Mouse (Mus musculus) kidney, postnatal 14 days (tissue): ENCODE data around the gene Gm10198.

Experiments
- DNase-seq: peaks from one replicate; pipeline ENCODE4 v3.0.0; 2022; ENCODE audit warnings: mixed read lengths

Gm10198 gene

GRCm38 (mm10) chr13:111592485-111592884 lies at the start of gene Gm10198:
TSS of gene Gm10198 (plus strand) at chr13:111592785.
- DNase-seq: no peak

DNA sequence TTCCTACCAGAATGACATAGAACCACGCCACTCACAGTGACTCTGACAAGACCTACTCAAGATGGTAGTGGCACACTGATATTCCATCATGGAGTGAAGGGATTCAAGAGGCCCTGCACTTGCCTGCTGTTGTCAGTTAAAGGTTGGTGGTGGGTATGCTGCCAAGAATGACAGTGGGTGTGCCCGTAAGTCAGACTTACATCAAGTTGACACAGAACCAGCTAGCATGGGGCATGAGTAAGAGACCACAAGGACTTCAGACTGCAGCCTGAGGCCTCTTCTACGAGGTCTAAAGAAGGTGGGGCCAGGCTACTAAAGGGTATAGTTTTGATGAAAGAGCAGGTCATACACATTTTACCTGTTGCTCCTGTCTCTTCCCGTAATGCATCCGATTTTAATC lies 47.3 kb upstream of the Gm10198 start:
- DNase-seq: no peak

DNA sequence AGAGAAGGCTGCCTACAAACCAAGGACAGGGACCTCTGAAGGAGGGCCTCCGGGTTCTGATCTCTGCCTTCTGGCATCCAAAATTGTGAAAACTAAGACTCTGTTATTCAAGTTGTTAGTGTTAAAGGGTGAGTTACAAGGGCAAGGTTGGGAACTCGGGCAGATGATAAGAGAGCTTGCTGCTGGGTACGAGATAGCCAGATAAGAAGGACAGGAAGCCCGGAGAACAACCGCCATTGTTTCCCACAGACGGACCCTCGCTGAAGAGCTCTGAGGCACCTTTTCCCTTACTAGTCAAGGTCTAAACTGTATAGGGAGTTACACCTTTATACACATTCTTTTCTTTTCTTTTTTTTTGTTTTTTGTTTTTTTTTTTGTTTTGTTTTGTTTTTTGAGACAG lies 39.8 kb upstream of the Gm10198 start:
- no peak for DNase-seq

- DNase-seq: no peak
Observed at GRCm38 (mm10) chr13:111553182-111553581, 39.4 kb upstream of the Gm10198 start.

GRCm38 (mm10) chr13:111553941-111554340 lies 38.6 kb upstream of the Gm10198 start:
- no peak for DNase-seq

GRCm38 (mm10) chr13:111555333-111555732 lies 37.3 kb upstream of the Gm10198 start:
- DNase-seq: peak; percentile 5

- DNase-seq: no peak
Observed at GRCm38 (mm10) chr13:111556375-111556774, 36.2 kb upstream of the Gm10198 start.

- DNase-seq: no peak
Observed at GRCm38 (mm10) chr13:111560152-111560551, 32.4 kb upstream of the Gm10198 start.

GRCm38 (mm10) chr13:111562595-111562994 lies 30.0 kb upstream of the Gm10198 start:
- no peak for DNase-seq

- peak; percentile 12 for DNase-seq
Observed at GRCm38 (mm10) chr13:111574196-111574595, 18.4 kb upstream of the Gm10198 start.

DNA sequence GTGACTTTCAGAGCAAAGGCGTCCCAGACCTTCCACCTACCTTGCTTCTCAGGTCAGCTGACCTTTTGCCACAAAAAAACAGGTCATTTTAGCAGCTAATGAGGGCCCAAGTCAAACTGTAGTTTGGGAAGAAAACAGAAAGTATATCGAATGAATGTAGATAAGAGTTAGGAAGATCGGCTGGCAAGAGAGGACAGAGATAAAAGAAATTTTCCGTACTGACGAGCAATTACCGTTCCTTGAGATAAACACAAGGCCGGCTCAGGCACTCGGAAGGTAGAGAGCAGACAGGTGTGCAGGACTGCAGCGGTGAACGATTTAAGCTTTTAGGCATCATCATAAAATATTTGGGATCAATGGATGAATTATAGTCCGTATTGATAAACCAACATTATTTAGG lies 15.4 kb upstream of the Gm10198 start:
- no peak for DNase-seq

DNA sequence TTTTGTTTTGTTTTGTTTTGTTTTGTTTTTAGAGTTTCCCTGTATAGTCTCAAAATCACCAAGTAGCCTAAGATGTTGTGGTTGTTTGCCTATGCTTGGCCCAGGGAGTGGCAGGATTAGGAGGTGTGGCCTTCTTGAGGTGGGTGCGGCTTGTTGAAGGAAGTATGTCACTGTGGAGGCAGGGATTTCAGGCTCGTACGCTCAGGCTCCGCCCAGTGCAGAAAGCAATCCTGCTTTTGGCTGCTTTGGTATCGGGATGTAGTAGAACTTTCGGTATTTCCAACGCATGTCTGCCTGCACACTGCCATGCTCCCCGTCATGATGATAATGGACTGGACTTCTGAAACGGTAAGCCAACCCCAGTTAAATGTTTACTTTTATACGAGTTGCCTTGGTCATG lies 12.5 kb upstream of the Gm10198 start:
- no peak for DNase-seq

DNA sequence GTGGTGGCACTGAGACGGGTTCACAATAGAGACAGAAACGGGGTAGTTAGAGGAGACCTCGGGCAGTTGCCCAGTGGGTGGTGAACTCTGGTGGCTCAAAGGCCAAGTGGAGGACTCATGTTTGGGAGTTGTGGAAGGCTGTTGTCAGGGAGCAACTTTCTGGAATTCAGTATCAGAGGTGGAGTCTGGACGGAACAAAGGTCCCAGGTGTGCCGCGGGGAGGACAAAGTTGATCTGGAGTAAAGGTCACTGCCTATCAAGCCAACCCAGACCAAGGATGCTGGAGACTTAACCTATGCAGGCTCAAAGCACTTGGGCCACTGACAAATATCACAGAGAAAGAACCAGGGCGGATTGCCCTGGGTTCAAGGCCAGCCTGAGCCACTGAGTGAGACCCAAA lies 5.5 kb downstream of the Gm10198 start:
- no peak for DNase-seq

DNA sequence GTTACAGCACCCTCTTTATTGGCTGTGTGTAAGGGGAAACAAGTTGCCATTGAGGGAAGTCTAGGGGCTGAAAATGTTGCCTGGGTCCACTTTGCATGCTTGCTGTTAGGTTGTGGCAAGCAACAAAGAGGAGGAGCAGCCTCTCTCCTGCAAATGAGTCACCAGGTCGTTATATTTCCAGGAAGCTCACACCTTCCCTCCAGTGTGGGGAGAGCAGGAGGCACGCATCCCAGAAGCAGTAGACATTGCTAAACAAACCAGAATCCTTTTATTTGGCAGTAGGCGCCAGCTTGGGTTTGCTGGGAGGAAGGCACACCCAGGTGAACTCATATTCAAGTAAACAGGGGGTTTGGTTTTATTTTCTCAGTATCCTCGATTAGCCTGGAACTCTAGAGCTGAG lies 8.8 kb downstream of the Gm10198 start:
- no peak for DNase-seq

- no peak for DNase-seq
Observed at GRCm38 (mm10) chr13:111604826-111605225, 12.2 kb downstream of the Gm10198 start.

DNA sequence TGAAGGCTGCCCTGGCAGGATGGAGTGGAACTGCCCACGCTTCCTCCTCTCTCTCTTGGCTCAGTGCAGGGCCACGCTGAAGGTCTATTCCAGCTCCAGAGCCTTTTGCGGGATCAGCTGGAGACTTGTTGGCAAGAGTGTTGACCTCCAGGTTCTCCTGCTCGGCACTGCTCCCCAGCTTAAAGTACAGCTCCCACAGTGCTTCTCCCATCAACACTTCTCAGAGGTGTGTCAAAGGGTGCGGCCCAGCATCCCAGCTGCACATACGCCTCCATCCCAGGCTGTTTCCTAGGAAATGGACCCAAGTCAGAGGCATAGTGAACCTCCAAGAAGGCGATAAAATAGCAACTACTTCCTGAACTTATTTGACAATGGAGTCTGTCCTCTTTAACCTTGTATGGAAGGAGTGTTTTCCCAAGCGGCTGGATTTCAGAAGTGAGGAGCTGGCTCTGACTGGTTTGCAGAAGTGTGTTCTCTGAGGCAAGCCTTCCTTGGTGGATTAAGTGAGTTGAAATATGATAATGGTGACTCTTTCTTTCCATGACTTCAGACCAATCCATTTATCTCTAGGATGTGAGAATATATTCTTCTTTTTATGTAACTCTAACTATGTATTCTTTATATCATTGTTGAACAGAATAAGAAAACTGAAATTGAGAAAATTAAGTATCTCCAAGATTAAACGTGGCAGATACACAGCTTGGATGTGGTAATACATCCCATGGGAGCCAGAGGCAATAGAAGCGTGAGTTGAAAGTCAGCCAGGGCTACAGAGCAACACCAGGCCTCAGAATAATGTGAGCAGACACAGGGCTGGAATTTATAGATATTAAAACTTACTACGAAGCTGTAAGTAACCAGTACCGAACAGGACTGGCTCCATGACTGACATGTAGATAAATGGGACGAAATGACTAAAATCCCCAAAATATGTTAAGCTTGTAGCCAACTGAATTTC lies 23.9 kb downstream of the Gm10198 start:
- DNase-seq: no peak

DNA sequence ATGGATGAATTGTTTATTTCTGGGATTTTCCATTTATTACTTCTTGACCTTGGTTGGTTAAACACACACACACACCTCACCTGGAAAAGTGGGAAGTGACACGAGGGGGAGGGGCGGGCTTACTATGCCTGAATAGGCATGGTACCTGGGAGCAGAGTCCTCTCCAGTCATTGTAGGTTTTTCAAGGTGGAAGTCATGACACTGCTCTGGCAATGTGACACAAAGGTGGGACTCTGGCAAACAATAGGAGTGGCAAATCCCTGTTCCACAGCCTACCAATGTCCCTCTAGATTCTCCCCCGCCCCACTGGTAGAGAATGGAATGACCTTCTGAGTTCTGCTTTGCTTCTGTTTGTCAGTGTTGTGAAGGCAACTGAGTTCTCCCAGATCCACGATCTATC lies 27.8 kb downstream of the Gm10198 start:
- no peak for DNase-seq

DNA sequence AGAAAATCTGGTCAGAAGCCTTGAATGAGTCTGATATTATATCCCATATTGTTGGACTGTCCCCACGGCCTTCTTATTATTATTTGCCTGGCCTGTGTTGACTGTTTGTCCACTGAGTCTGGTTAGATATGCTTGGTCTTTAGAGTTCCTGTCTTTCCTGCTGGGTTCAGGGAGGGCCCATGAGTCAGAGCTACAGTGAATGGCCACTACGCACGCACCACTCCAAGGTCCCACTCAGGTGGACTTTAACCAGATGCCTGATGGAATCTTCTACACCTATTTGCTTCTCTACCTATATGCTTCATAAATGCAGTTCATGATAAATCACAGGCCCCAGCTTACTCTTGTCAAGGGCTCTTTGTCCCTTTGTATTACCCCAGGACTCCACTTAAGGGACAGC lies 29.8 kb downstream of the Gm10198 start:
- no peak for DNase-seq

DNA sequence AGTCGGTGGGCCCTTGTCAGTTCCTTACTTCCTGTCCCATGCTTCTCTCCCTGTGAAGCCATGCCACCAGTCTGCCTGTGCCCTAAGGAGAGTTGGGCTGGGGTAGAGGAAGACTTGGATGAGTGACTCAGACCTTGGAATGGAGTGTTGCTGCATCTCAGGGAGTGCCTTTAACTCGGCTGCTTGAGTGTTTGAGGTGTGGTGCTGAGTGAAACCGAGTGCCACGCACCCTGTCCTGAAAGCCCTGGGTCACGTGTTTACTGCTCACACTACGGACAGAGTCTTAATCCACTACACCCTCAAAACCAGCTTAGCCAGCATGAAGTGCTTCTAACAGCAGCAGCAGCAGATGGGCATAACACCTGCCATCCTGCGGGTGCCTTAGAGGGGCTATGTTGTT lies 30.5 kb downstream of the Gm10198 start:
- DNase-seq: no peak

- no peak for DNase-seq
Observed at GRCm38 (mm10) chr13:111624115-111624514, 31.5 kb downstream of the Gm10198 start.

DNA sequence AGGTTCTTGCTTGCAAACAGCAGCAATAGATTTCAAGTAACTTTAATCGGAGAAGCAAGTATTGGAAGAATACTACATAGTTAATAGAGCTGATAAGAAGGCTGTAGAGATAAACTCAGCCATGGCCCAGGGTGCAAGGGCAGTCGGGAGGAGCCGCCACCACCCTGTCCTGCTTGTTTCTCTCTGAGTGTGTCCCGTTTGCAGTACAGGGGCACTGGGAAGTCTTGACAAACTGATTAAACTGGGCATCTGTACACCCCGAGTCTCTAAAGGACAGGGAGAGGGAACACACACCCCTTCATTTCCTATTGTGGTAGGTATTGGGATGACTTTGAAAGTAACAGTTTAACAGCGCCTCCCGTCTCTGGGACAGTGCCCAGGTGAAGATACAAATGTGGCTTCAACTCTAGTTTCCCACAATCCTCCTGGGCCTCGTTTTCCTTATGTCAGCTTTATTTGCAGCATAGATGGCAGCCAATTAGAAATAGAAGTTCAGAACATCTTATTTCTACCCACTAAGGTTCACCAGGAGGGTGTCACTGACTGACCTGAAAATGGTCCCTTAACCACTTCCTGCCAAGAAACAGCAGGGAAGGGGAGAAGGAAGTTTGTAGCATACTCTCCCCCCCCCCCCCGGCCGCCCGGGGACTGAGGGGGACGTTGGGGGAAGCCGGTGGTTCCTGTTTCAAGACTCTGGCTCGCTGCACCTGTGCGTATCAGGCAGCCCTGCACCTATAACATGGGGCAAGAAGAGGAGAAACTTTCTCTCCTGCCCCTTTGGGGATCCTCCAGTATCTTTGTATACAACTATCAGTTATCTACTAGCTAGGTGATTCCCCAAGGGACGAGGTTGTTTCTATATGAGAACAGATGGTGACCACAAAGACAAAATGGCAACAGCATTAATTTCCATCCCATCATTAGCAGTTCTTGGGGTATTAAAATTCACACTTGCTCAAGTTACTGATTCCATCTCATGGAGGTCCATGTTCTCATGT lies 41.9 kb downstream of the Gm10198 start:
- DNase-seq: no peak

DNA sequence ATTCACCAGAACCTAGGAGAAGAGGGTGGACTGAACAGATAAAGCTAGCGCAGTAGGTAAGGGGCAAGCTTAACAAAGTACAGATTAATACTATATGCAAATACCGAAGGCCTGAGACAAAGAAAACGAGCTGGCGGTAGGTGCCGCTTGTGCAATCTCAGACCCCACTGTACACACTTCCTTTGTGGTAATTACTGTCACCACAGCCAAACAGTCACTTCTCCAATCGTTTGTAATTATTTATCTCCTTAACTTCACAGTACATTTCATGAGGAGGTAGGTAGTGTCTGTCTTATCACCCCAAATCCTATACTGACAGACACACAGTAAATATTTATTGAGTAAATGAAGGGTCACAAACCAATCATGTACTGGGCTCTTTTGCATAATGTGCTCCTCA lies 47.7 kb downstream of the Gm10198 start:
- no peak for DNase-seq
